Mouse (Mus musculus) liver, postnatal 0 days (tissue): ENCODE measurements at regions not wholly inside any gene's neighbourhood (a gene's known extent, or its start where the extent isn't known, plus 50 kb on each side); places are given as distances from the start of the nearest gene placed in this dataset.

Experiments used
- ATAC-seq: fragments of 200-750 bp; cut with Nextera tagmentation; 2 replicates; pipeline ENCODE4 v1.8.0; 2017; ENCODE audit warnings: mild to moderate bottlenecking, moderate library complexity
- DNase-seq: peaks from one replicate; pipeline ENCODE4 v3.0.0-alpha.2; 2016
- H3K27ac ChIP-seq: fragments of 300-500 bp; sonication (generic); 2 replicates; pipeline ENCODE4 v1.5.1; 2014; ENCODE audit warnings: antibody characterized with exemption, moderate library complexity, mild to moderate bottlenecking, low read depth
- H3K27me3 ChIP-seq: fragments of 300-500 bp; sonication (generic); 2 replicates; pipeline ENCODE4 v1.6.1; 2014; ENCODE audit warnings: low read length, control low read depth, mixed read lengths; ENCODE audit not compliant: insufficient read depth
- H3K36me3 ChIP-seq: fragments of 300-500 bp; sonication (generic); replicated peaks from 2 replicates; pipeline ENCODE4 v1.6.1; 2014; ENCODE audit warnings: mild to moderate bottlenecking, control low read depth, low read length, moderate library complexity, mixed read lengths; ENCODE audit not compliant: insufficient read depth
- H3K4me1 ChIP-seq: fragments of 300-500 bp; sonication (generic); 2 replicates; pipeline ENCODE4 v1.6.1; 2014; ENCODE audit warnings: antibody characterized with exemption, mild to moderate bottlenecking, control low read depth; ENCODE audit not compliant: insufficient read depth
- H3K4me2 ChIP-seq: fragments of 300-500 bp; sonication (generic); 2 replicates; pipeline ENCODE4 v1.6.1; 2014; ENCODE audit warnings: low read depth, mild to moderate bottlenecking, low read length, moderate library complexity, mixed read lengths
- H3K4me3 ChIP-seq: fragments of 300-500 bp; sonication (generic); 2 replicates; pipeline ENCODE4 v1.5.1; 2014; ENCODE audit warnings: low read depth, low read length
- H3K9ac ChIP-seq: fragments of 300-500 bp; sonication (generic); replicated peaks from 2 replicates; pipeline ENCODE4 v1.6.1; 2014; ENCODE audit warnings: mild to moderate bottlenecking, moderate library complexity
- H3K9me3 ChIP-seq: fragments of 300-500 bp; sonication (generic); 2 replicates; pipeline ENCODE4 v1.6.1; 2016; ENCODE audit warnings: mild to moderate bottlenecking, control low read depth, low read length, mixed read lengths
- CTCF ChIP-seq: sonication (generic); IDR thresholded peaks from 2 replicates; pipeline ENCODE4 v1.5.1; 2016; ENCODE audit warnings: antibody characterized with exemption, low read depth
- EP300 ChIP-seq: IDR thresholded peaks from 2 replicates; pipeline ENCODE4 v1.6.1; 2016; ENCODE audit warnings: antibody characterized with exemption, low read depth, mild to moderate bottlenecking
- whole genome bisulfite sequencing: fragments of 180-500 bp; shearing (Covaris S2); extraction: QIAGEN DNeasy Blood & Tissue Kit; methylation state at CpG from one replicate; pipeline ENCODE4 v1.1.7; 2014; ENCODE audit not compliant: insufficient replicate concordance; 5-methylcytosine and 5-hydroxymethylcytosine counted together

GRCm38 (mm10) chr17:77452085-77452484, 748.0 kb upstream of the Crim1 start:
- ATAC-seq = no peak
- H3K9me3 ChIP-seq = no peaks in the 10 kb centered on the region
- H3K9ac ChIP-seq = no peak overlapping the region
- no peak overlapping the region for H3K4me2 ChIP-seq
- no peak for DNase-seq
- TF ChIP-seq EP300 = no peak
- no peak for TF ChIP-seq CTCF
- no peak overlapping the region for H3K4me3 ChIP-seq
- no peaks in the 10 kb centered on the region for H3K27me3 ChIP-seq
- no peaks in the 10 kb centered on the region for H3K4me1 ChIP-seq
- WGBS = 73% methylated on average over 2 of the region's 2 CpGs
- H3K27ac ChIP-seq = no peak overlapping the region
- no peaks in the 10 kb centered on the region for H3K36me3 ChIP-seq

GRCm38 (mm10) chr17:77469678-77470077, 730.4 kb upstream of the Crim1 start:
- H3K27ac ChIP-seq = no peak overlapping the region
- H3K4me3 ChIP-seq = no peak overlapping the region
- no peak for DNase-seq
- no peak overlapping the region for H3K9ac ChIP-seq
- WGBS = 64% methylated on average over 3 of the region's 3 CpGs
- no peak overlapping the region for H3K4me2 ChIP-seq
- no peak for ATAC-seq
- H3K4me1 ChIP-seq = no peaks in the 10 kb centered on the region
- H3K9me3 ChIP-seq = 0 out of 2 replicates have a peak, but pooled peaks cover 3% of the 10 kb centered on the region
- no peak for TF ChIP-seq CTCF
- no peak for TF ChIP-seq EP300
- no peaks in the 10 kb centered on the region for H3K36me3 ChIP-seq
- H3K27me3 ChIP-seq = no peaks in the 10 kb centered on the region

- no peak overlapping the region for H3K9ac ChIP-seq
- WGBS = 63% methylated on average over 1 of the region's 1 CpGs
- TF ChIP-seq EP300 (no peak), CTCF (peak; percentile 16; the same call in 1 of the 2 replicates)
- H3K4me1 ChIP-seq = no peaks in the 10 kb centered on the region
- no peak overlapping the region for H3K4me2 ChIP-seq
- H3K27ac ChIP-seq = no peak overlapping the region
- no peaks in the 10 kb centered on the region for H3K27me3 ChIP-seq
- no peak overlapping the region for H3K4me3 ChIP-seq
- no peak for ATAC-seq
- no peak for DNase-seq
- H3K36me3 ChIP-seq = no peaks in the 10 kb centered on the region
- 0 out of 2 replicates have a peak, but pooled peaks cover 3% of the 10 kb centered on the region for H3K9me3 ChIP-seq
Measured at GRCm38 (mm10) chr17:77470195-77470594, 729.9 kb upstream of the Crim1 start.

GRCm38 (mm10) chr17:77471921-77472320, 728.1 kb upstream of the Crim1 start:
- ATAC-seq (no peak), DNase-seq (no peak)
- no peaks in the 10 kb centered on the region for H3K27me3 ChIP-seq
- WGBS = 59% methylated on average over 3 of the region's 3 CpGs
- H3K9me3 ChIP-seq = 0 out of 2 replicates have a peak, but pooled peaks cover 3% of the 10 kb centered on the region
- no peak overlapping the region for H3K9ac ChIP-seq
- H3K36me3 ChIP-seq = no peaks in the 10 kb centered on the region
- no peak overlapping the region for H3K4me3 ChIP-seq
- no peak overlapping the region for H3K4me2 ChIP-seq
- TF ChIP-seq CTCF (no peak), EP300 (no peak)
- no peak overlapping the region for H3K27ac ChIP-seq
- no peaks in the 10 kb centered on the region for H3K4me1 ChIP-seq
